Mouse (Mus musculus): ENCODE measurements around the gene Hus1b. TPM values are rescaled to one million over a fixed set of nuclear protein-coding genes. Genes with fewer than 3 reads are reported as not detected.
A peak's percentile ranks its signal among the peaks of the same experiment; 100 is the strongest.

Hus1b gene
- not detected for polyA plus RNA-seq (2021)

- ATAC-seq, result no peak
- TF ChIP-seq CTCF (IDR thresholded peaks at IDR 0.05), result no peak
Measured at GRCm38 (mm10) chr13:30947540-30947939, at the start of gene Hus1b. Hus1b (minus strand) TSS chr13:30947759.

GRCm38 (mm10) chr13:30994249-30994858 is 46.8 kb upstream of the Hus1b start:
- no peak for TF ChIP-seq CTCF (IDR thresholded peaks at IDR 0.05)
- no peak for DNase-seq (ENCODE audit: low read depth, low spot score)
- ChIA-PET POLR2A (no interaction called here), CTCF (interaction anchor here (1.0 to 1.8 kb wide), 9 partner anchors 9 to 665 kb away, joined by 3 to 13 read pairs (median 4); no protein-coding TSS in a partner anchor)
- in situ Hi-C loops (cut with MboI; ENCODE audit: low pct_unique_long_range_greater_than_20kb), result loop anchor here (10.0 kb wide), 1 partner anchor 660 kb away; no protein-coding TSS in a partner anchor
- ATAC-seq, result no peak
- peaks cover 17% of the 10 kb centered on the region for H3K27me3 ChIP-seq

More at GRCm38 (mm10) chr13:30947540-30947939, at the start of gene Hus1b:
- DNase-seq (ENCODE audit: low read depth, low spot score), result no peak
- no peaks in the 10 kb centered on the region for H3K27me3 ChIP-seq
- POLR2A ChIA-PET, result no interaction called here
- CTCF ChIA-PET, result no interaction called here
- in situ Hi-C loops (cut with MboI; ENCODE audit: low pct_unique_long_range_greater_than_20kb), result no loop called here

GRCm38 (mm10) chr13:30993819-30994218 is 46.3 kb upstream of the Hus1b start:
- no peak for DNase-seq (ENCODE audit: low read depth, low spot score)
- peaks cover 13% of the 10 kb centered on the region for H3K27me3 ChIP-seq
- ATAC-seq, result no peak
- TF ChIP-seq CTCF (IDR thresholded peaks at IDR 0.05), result peak; percentile 80
- in situ Hi-C loops (cut with MboI; ENCODE audit: low pct_unique_long_range_greater_than_20kb), result loop anchor here (10.0 kb wide), 1 partner anchor 661 kb away; no protein-coding TSS in a partner anchor
- ChIA-PET POLR2A (no interaction called here), CTCF (interaction anchor here (0.9 to 1.8 kb wide), 10 partner anchors 8 to 666 kb away, joined by 3 to 13 read pairs (median 4); no protein-coding TSS in a partner anchor)

DNA sequence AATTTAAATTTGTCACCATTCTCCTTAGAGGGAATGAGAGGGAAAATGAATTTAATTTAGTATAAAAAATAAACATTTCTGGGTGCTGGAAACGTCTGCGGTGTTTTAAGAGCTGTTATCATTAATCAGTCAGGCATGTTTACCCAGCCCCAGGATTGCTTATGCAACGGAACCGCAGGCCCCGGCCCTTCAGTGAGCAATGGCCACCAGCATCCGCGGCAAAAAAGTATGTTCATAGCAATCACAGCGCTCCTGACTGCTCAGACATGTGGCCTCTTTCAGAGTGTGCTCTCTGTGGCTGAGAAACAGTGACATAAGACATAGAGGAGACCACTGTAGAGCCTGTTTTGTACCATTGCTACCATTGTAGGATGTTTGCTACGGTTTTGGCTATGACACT is 42.7 kb upstream of the Hus1b start:
- H3K27me3 ChIP-seq, result peaks cover 5% of the 10 kb centered on the region
- no peak for TF ChIP-seq CTCF (IDR thresholded peaks at IDR 0.05)
- no peak for DNase-seq (ENCODE audit: low read depth, low spot score)
- in situ Hi-C loops (cut with MboI; ENCODE audit: low pct_unique_long_range_greater_than_20kb), result loop anchor here (10.0 kb wide), 1 partner anchor 665 kb away; no protein-coding TSS in a partner anchor
- no peak for ATAC-seq
- ChIA-PET CTCF (interaction anchor here (1.6 kb wide), 1 partner anchor 8 kb away, joined by 5 read pairs; no protein-coding TSS in a partner anchor), POLR2A (no interaction called here)

- TF ChIP-seq CTCF (IDR thresholded peaks at IDR 0.05), result no peak
- in situ Hi-C loops (cut with MboI; ENCODE audit: low pct_unique_long_range_greater_than_20kb), result loop anchor here (10.0 kb wide), 1 partner anchor 665 kb away; no protein-coding TSS in a partner anchor
- ChIA-PET CTCF (interaction anchor here (1.3 kb wide), 1 partner anchor 101 kb away, joined by 4 read pairs; no protein-coding TSS in a partner anchor), POLR2A (interaction anchor here (0.5 kb wide), 1 partner anchor 13 kb away, joined by 4 read pairs; no protein-coding TSS in a partner anchor)
- peaks cover 5% of the 10 kb centered on the region for H3K27me3 ChIP-seq
- DNase-seq (ENCODE audit: low read depth, low spot score) (no peak), ATAC-seq (no peak)
Measured at GRCm38 (mm10) chr13:30989710-30990109, 42.2 kb upstream of the Hus1b start.

- ChIA-PET CTCF (interaction anchor here (0.8 kb wide), 1 partner anchor 671 kb away, joined by 3 read pairs; no protein-coding TSS in a partner anchor), POLR2A (no interaction called here)
- TF ChIP-seq CTCF (IDR thresholded peaks at IDR 0.05), result no peak
- peaks cover under 1% of the 10 kb centered on the region for H3K27me3 ChIP-seq
- in situ Hi-C loops (cut with MboI; ENCODE audit: low pct_unique_long_range_greater_than_20kb), result no loop called here
- DNase-seq (ENCODE audit: low read depth, low spot score), result no peak
- ATAC-seq, result no peak
Measured at GRCm38 (mm10) chr13:30987686-30988085, 40.1 kb upstream of the Hus1b start.

DNA sequence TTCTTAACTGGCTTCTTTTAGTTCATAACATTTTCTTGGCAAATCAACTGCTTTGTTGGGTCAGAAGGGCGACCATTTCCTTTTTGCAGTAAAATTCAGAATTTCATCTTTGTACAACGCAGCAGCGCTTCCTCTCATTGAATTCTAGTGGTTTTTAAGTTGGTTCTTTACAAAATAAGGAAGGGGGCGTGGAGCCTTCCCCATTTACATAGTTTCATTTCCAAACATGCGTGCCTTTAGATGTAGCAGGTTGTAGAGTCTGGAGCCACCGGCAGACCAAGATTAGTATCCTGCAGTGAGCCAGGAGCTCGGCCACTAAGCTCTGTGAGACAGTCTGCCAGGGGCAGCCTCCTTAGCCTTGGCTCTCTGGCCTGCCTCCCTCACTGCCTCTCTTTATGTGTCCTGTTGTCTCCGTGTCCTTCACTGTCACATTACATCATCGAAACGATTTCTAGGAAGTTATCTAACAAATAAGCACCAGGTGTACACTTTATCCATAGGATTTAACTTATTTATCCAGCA is 39.4 kb upstream of the Hus1b start:
- POLR2A ChIA-PET, result no interaction called here
- ATAC-seq, result no peak
- DNase-seq (ENCODE audit: low read depth, low spot score), result no peak
- in situ Hi-C loops (cut with MboI; ENCODE audit: low pct_unique_long_range_greater_than_20kb), result no loop called here
- H3K27me3 ChIP-seq, result no peaks in the 10 kb centered on the region
- TF ChIP-seq CTCF (IDR thresholded peaks at IDR 0.05), result no peak
- CTCF ChIA-PET, result interaction anchor here (0.8 to 1.9 kb wide), 2 partner anchors 7 to 672 kb away, joined by 3 to 13 read pairs; no protein-coding TSS in a partner anchor

DNA sequence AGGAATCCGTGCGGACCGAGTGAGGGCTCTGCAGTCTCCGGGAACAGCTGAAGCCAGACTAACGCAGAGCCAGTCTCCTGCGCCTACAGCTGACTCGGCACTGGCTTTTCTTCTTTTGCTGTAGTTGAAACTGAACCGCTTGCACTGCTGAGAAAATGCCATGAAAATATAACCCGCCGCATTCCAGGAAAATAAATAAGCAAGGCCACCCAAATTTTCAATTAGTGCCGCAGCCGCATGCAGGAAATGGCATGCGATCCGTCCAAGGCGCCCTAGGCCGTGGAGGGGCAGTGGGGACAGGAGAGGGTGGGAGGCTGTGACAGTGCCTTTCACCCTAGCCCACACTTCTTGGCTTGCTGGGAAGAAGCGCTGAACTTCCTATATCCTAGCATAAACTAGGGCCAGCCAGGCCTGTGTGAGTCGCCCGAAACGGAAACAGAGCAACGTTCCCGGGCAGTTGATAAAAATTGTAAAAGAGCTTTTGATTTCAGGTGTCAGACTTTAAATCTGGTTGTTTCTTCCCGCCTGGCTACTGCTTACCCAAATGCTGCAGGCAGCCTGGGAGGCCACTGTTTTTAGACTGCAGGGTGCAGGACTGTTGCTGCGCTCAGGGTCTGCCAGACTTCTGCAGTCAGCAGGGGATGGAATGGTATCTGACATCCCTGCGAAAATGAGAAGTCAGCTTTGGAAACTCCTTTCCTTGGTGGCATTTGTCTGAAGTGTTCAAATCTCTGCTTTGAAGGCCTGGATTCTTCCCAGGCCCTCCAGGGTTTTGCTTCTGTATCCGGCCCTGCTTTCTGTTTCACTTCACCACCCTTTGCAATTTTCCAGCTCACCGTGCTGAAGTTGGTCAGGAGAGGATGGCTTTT is 38.3 kb upstream of the Hus1b start:
- no peak for ATAC-seq
- TF ChIP-seq CTCF (IDR thresholded peaks at IDR 0.05), result no peak
- CTCF ChIA-PET, result interaction anchor here (1.9 kb wide), 1 partner anchor 8 kb away, joined by 13 read pairs; no protein-coding TSS in a partner anchor
- no peak for DNase-seq (ENCODE audit: low read depth, low spot score)
- in situ Hi-C loops (cut with MboI; ENCODE audit: low pct_unique_long_range_greater_than_20kb), result no loop called here
- POLR2A ChIA-PET, result interaction anchor here (0.6 kb wide), 1 partner anchor 643 kb away, joined by 4 read pairs; no protein-coding TSS in a partner anchor
- H3K27me3 ChIP-seq, result no peaks in the 10 kb centered on the region

DNA sequence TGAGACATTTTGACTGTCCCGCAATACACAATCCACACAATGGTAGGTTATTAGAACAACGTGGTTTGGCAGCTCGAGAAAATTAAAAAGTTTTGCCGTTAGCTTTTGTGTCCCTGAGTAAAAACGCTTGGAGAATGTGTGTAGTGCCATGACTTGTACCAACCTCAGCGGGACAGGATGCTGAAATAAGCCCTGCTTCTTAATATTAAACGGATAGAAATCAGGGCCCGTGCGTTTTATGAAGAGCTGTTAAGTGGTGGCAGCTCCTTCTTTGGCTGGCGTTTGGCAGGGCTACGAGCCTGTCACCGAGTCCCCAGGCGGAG is 37.7 kb upstream of the Hus1b start:
- ChIA-PET POLR2A (interaction anchor here (0.6 kb wide), 1 partner anchor 643 kb away, joined by 4 read pairs; no protein-coding TSS in a partner anchor), CTCF (interaction anchor here (1.9 kb wide), 1 partner anchor 9 kb away, joined by 13 read pairs; no protein-coding TSS in a partner anchor)
- DNase-seq (ENCODE audit: low read depth, low spot score) (no peak), ATAC-seq (no peak)
- no peaks in the 10 kb centered on the region for H3K27me3 ChIP-seq
- in situ Hi-C loops (cut with MboI; ENCODE audit: low pct_unique_long_range_greater_than_20kb), result no loop called here
- no peak for TF ChIP-seq CTCF (IDR thresholded peaks at IDR 0.05)

DNA sequence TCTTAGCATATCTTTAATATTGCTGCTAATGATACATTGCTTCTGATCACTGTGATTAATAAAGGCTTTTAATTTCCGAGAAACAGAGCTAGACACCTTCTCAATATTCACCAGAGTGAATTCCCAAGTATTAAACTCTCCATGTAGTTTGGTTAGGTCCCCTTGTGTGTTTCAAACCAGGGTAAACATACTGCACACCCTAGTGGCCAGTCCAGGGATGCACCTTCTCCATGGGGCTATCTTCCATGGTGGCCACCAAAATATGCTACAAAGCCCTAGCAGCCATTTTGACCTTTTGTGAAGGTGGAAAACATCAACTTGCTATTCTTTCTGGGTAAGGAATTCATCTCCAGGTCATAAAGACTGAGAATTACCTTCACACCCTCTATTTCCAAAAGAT is 34.1 kb upstream of the Hus1b start:
- CTCF ChIA-PET, result interaction anchor here (0.7 to 3.0 kb wide), 12 partner anchors 9 to 415 kb away, joined by 3 to 27 read pairs (median 4); no protein-coding TSS in a partner anchor

More for the DNA sequence above, 34.1 kb upstream of the Hus1b start:
- peak; percentile 79 for TF ChIP-seq CTCF (IDR thresholded peaks at IDR 0.05)
- H3K27me3 ChIP-seq, result no peaks in the 10 kb centered on the region
- in situ Hi-C loops (cut with MboI; ENCODE audit: low pct_unique_long_range_greater_than_20kb), result loop anchor here (5.0 kb wide), 2 partner anchors 94 to 429 kb away; no protein-coding TSS in a partner anchor
- ATAC-seq, result no peak
- POLR2A ChIA-PET, result interaction anchor here (1.3 kb wide), 1 partner anchor 399 kb away, joined by 3 read pairs; no protein-coding TSS in a partner anchor
- DNase-seq (ENCODE audit: low read depth, low spot score), result no peak

Data from Patski (cell line).